Mouse (Mus musculus) brain, adult 10 weeks (tissue): ENCODE measurements around the gene Mtr. TPM values are rescaled to one million over a fixed set of nuclear protein-coding genes. Genes with fewer than 3 reads are reported as not detected.

ENCODE experiments used
- polyA plus RNA-seq: library from polyadenylated mRNA; stranded (reverse); fragments of 350-450 nt; fragmentation: Illumina TruSeq; extraction: RNeasy Lipid Tissue Mini Kit (QIAGEN cat#74804); gene quantifications from one replicate; pipeline ENCODE4 v1.2.3, GENCODE M21; 2015; ENCODE audit warnings: low read depth, low replicate concordance

The Mtr gene
- polyA plus RNA-seq, result 6.5 TPM

GRCm38 (mm10) chr13:12257391-12258380 lies at the start of gene Mtr:
Gene Mtr, minus strand, starts transcription at chr13:12258113.

Other genes starting within 250 kb of the Mtr start
- gene Ryr2, start 151.2 kb downstream of the Mtr start, polyA plus RNA-seq, result 66.3 TPM
- gene Actn2, start 82.6 kb upstream of the Mtr start, polyA plus RNA-seq, result 17.0 TPM
- 13.6 TPM for gene Heatr1, start 136.9 kb upstream of the Mtr start, polyA plus RNA-seq
- gene Lgals8, start 206.8 kb upstream of the Mtr start, polyA plus RNA-seq, result 39.3 TPM